In the genomic region with DNA sequence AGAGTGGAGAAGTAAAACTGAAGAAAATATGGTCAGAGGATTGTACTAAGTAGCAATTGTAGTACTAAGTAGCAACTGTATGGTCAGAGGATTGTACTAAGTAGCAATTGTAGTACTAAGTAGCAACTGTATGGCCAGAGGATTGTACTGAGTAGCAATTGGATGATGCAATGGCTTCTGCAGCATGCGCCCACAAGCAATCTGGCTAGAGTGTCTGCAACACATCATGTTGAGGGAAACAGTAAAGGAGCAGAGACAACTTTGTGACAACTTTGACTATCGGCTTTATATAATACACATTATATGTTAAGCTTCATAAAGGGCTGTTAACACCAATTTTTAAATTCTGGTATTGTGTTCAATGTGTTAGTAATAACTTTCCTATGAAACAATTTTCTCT, we compare ENCODE assay signal across 17 mouse cellular contexts.
DNase-seq lines count a peak whose midpoint lies in the region.
"Had no signal": no experiment of that assay in that cellular context is flagged by ENCODE, and none has a peak within 500 bp of the region (broad histone marks: within the 10 kb centered on the region; RNA-seq: fewer than 3 reads in every experiment).

No protein-coding gene starts in this region.

- peak; percentile 49 for DNase-seq in heart, adult 11 months
- no peak for DNase-seq in heart, postnatal 36 days
- DNase-seq in layer of hippocampus, adult 18-20 months (ENCODE audit: low spot score in 2 of 2) = peak; percentile 40 to 72
- no peak for DNase-seq in layer of hippocampus, adult 9-10 months (ENCODE audit: low spot score)
- DNase-seq in layer of hippocampus, adult 8-10 months (ENCODE audit: low spot score in 2 of 2) = peak; percentile 30 to 33
- no peak for DNase-seq in layer of hippocampus, postnatal 25 days (ENCODE audit: extremely low spot score in 1 of 2, low spot score in 1 of 2)
- peak; percentile 54 for DNase-seq in layer of hippocampus, adult 9-11 months
- no peak for DNase-seq in left cerebral cortex, postnatal 4 days
- DNase-seq: adrenal gland, adult 2 months; adrenal gland, postnatal 10 days; adrenal gland, postnatal 25 days; cerebellum, adult 11-12 months; cerebellum, adult 2 months; cerebellum, adult 9-10 months; cerebellum, postnatal 10 days; cerebellum, postnatal 25 days; embryo, embryonic 11 days had no signal

- intact Hi-C loops in heart, postnatal 36 days (cut with DNase I) = no loop called here
- intact Hi-C loops in left cerebral cortex, postnatal 4 days (cut with DNase I) = no loop called here

Comparison
In these comparisons a context has a peak if more than half of its experiments do, and no peak if none do; other contexts are left out.
1. DNase-seq: peak in heart, adult 11 months (single experiment), layer of hippocampus, adult 18-20 months (2 of 2), layer of hippocampus, adult 8-10 months (2 of 2) and layer of hippocampus, adult 9-11 months (single experiment); none in heart, postnatal 36 days (0 of 2), layer of hippocampus, adult 9-10 months (single experiment), layer of hippocampus, postnatal 25 days (0 of 2) and left cerebral cortex, postnatal 4 days (single experiment).